Mouse (Mus musculus): ENCODE data around the gene Ankrd65. TPM values are rescaled to one million over a fixed set of nuclear protein-coding genes. Genes with fewer than 3 reads are reported as not detected.
"Not testable (repeated sequence)": the region's sequence is repeated elsewhere in the genome, so short reads cannot be mapped to it uniquely, and the experiment has no call there.

Gene Ankrd65
- polyA plus RNA-seq, 1 experiment from 2014 or later: 0.71 TPM

GRCm38 (mm10) chr4:155775855-155776254 lies 14.4 kb upstream of the Ankrd65 start:
- Histone ChIP-seq H3K27ac (replicated peaks) (peak overlapping the region; percentile 83), H3K9me3 (replicated peaks) (no peaks in the 10 kb centered on the region), H3K4me2 (replicated peaks) (no peak overlapping the region), H3K27me3 (peaks cover 4% of the 10 kb centered on the region; the same call in 1 of the 2 replicates), H3K36me3 (no peaks in the 10 kb centered on the region), H3K4me1 (peaks cover 48% of the 10 kb centered on the region), H3K9ac (no peak overlapping the region), H3K4me3 (replicated peaks) (no peak overlapping the region)
- WGBS: 76% methylated on average over 3 of the region's 3 CpGs
- ATAC-seq (ENCODE audit: insufficient number of reproducible peaks, low FRiP score, low TSS enrichment, low read depth): no peak

GRCm38 (mm10) chr4:155776704-155777335 lies 13.4 kb upstream of the Ankrd65 start:
- Histone ChIP-seq H3K9ac (no peak overlapping the region), H3K4me1 (peaks cover 49% of the 10 kb centered on the region), H3K4me3 (replicated peaks) (no peak overlapping the region), H3K27me3 (peaks cover 4% of the 10 kb centered on the region; the same call in 1 of the 2 replicates), H3K36me3 (no peaks in the 10 kb centered on the region), H3K9me3 (replicated peaks) (no peaks in the 10 kb centered on the region), H3K27ac (replicated peaks) (no peak overlapping the region), H3K4me2 (replicated peaks) (no peak overlapping the region)
- no peak for ATAC-seq (ENCODE audit: insufficient number of reproducible peaks, low FRiP score, low TSS enrichment, low read depth)
- WGBS: 29% methylated on average over 2 of the region's 2 CpGs

- WGBS: 64% methylated on average over 2 of the region's 2 CpGs
- no peak overlapping the region for H3K9ac ChIP-seq
- H3K4me2 ChIP-seq (replicated peaks): no peak overlapping the region
- ATAC-seq (ENCODE audit: insufficient number of reproducible peaks, low FRiP score, low TSS enrichment, low read depth): no peak
- H3K36me3 ChIP-seq: no peaks in the 10 kb centered on the region
- peaks cover 49% of the 10 kb centered on the region for H3K4me1 ChIP-seq
- no peak overlapping the region for H3K4me3 ChIP-seq (replicated peaks)
- H3K27me3 ChIP-seq: peaks cover 4% of the 10 kb centered on the region; the same call in 1 of the 2 replicates
- no peak overlapping the region for H3K27ac ChIP-seq (replicated peaks)
- H3K9me3 ChIP-seq (replicated peaks): no peaks in the 10 kb centered on the region
These were observed 12.4 kb upstream of the Ankrd65 start for GRCm38 (mm10) chr4:155777816-155778215.

- no peak for ATAC-seq (ENCODE audit: insufficient number of reproducible peaks, low FRiP score, low TSS enrichment, low read depth)
- H3K9me3 ChIP-seq (replicated peaks): no peaks in the 10 kb centered on the region
- H3K4me2 ChIP-seq (replicated peaks): no peak overlapping the region
- no peak overlapping the region for H3K27ac ChIP-seq (replicated peaks)
- no peaks in the 10 kb centered on the region for H3K27me3 ChIP-seq
- no peak overlapping the region for H3K9ac ChIP-seq
- 82% methylated on average over 4 of the region's 4 CpGs for WGBS
- H3K4me1 ChIP-seq: peaks cover 44% of the 10 kb centered on the region
- H3K36me3 ChIP-seq: no peaks in the 10 kb centered on the region
- no peak overlapping the region for H3K4me3 ChIP-seq (replicated peaks)
These were observed 10.7 kb upstream of the Ankrd65 start for GRCm38 (mm10) chr4:155779498-155779897.

GRCm38 (mm10) chr4:155780895-155781294 lies 9.3 kb upstream of the Ankrd65 start:
- peak; percentile 56 for ATAC-seq (ENCODE audit: insufficient number of reproducible peaks, low FRiP score, low TSS enrichment, low read depth)
- H3K36me3 ChIP-seq: no peaks in the 10 kb centered on the region

GRCm38 (mm10) chr4:155783486-155784080 lies 6.7 kb upstream of the Ankrd65 start:
- Histone ChIP-seq H3K9ac (no peak overlapping the region), H3K4me2 (replicated peaks) (peak overlapping the region; percentile 78), H3K4me3 (replicated peaks) (peak overlapping the region; percentile 67), H3K36me3 (no peaks in the 10 kb centered on the region), H3K27me3 (no peaks in the 10 kb centered on the region), H3K4me1 (peaks cover 17% of the 10 kb centered on the region), H3K9me3 (replicated peaks) (no peaks in the 10 kb centered on the region), H3K27ac (replicated peaks) (peak overlapping the region; percentile 82; the same call in 1 of the 2 replicates)
- no peak for ATAC-seq (ENCODE audit: insufficient number of reproducible peaks, low FRiP score, low TSS enrichment, low read depth)
- WGBS: 33% methylated on average over 16 of the region's 16 CpGs

More at GRCm38 (mm10) chr4:155780895-155781294, 9.3 kb upstream of the Ankrd65 start:
- H3K4me1 ChIP-seq: peaks cover 33% of the 10 kb centered on the region
- H3K27ac ChIP-seq (replicated peaks): peak overlapping the region; percentile 60; the same call in 1 of the 2 replicates
- no peaks in the 10 kb centered on the region for H3K27me3 ChIP-seq
- no peak overlapping the region for H3K4me3 ChIP-seq (replicated peaks)
- H3K9me3 ChIP-seq (replicated peaks): no peaks in the 10 kb centered on the region
- WGBS: 29% methylated on average over 6 of the region's 6 CpGs
- no peak overlapping the region for H3K9ac ChIP-seq
- no peak overlapping the region for H3K4me2 ChIP-seq (replicated peaks)

GRCm38 (mm10) chr4:155784081-155784701 lies 6.0 kb upstream of the Ankrd65 start:
- H3K36me3 ChIP-seq: no peaks in the 10 kb centered on the region
- H3K27ac ChIP-seq (replicated peaks): peak overlapping the region; percentile 82
- no peaks in the 10 kb centered on the region for H3K27me3 ChIP-seq
- peak; percentile 80 for ATAC-seq (ENCODE audit: insufficient number of reproducible peaks, low FRiP score, low TSS enrichment, low read depth)
- H3K4me2 ChIP-seq (replicated peaks): peak overlapping the region; percentile 78
- peak overlapping the region; percentile 67 for H3K4me3 ChIP-seq (replicated peaks)
- under 1% methylated on average over 52 of the region's 52 CpGs for WGBS
- H3K9me3 ChIP-seq (replicated peaks): no peaks in the 10 kb centered on the region
- peaks cover 17% of the 10 kb centered on the region for H3K4me1 ChIP-seq
- H3K9ac ChIP-seq: peak overlapping the region; percentile 60

- Histone ChIP-seq H3K4me3 (replicated peaks) (0 out of 2 replicates have a peak overlapping the region, but pooled peaks have one; percentile 8), H3K9ac (no peak overlapping the region), H3K36me3 (no peaks in the 10 kb centered on the region), H3K4me1 (peaks cover 17% of the 10 kb centered on the region), H3K4me2 (replicated peaks) (no peak overlapping the region), H3K27ac (replicated peaks) (0 out of 2 replicates have a peak overlapping the region, but pooled peaks have one; percentile 7), H3K9me3 (replicated peaks) (no peaks in the 10 kb centered on the region), H3K27me3 (no peaks in the 10 kb centered on the region)
- no peak for ATAC-seq (ENCODE audit: insufficient number of reproducible peaks, low FRiP score, low TSS enrichment, low read depth)
- WGBS: 82% methylated on average over 10 of the region's 10 CpGs
These were observed 5.0 kb upstream of the Ankrd65 start for GRCm38 (mm10) chr4:155785246-155785645.

GRCm38 (mm10) chr4:155785819-155786218 lies 4.4 kb upstream of the Ankrd65 start, which contains the start of gene Tmem88b:
Gene Tmem88b, minus strand, starts transcription at chr4:155785874.
- no peaks in the 10 kb centered on the region for H3K27me3 ChIP-seq
- peak within 1 kb of the TSS; percentile 78 for H3K4me2 ChIP-seq (replicated peaks)
- peak within 1 kb of the TSS; percentile 67 for H3K4me3 ChIP-seq (replicated peaks)
- H3K9ac ChIP-seq: no peak within 1 kb of the TSS
- 0 out of 2 replicates have a peak within 1 kb of the TSS, but pooled peaks have one; percentile 7 for H3K27ac ChIP-seq (replicated peaks)
- WGBS: 56% methylated on average over 5 of the region's 5 CpGs
- peaks cover 15% of the 10 kb centered on the region for H3K4me1 ChIP-seq
- no peaks in the 10 kb centered on the region for H3K9me3 ChIP-seq (replicated peaks)
- H3K36me3 ChIP-seq: no peaks in the 10 kb centered on the region
- ATAC-seq (ENCODE audit: insufficient number of reproducible peaks, low FRiP score, low TSS enrichment, low read depth): no peak

GRCm38 (mm10) chr4:155788300-155788699 lies 1.9 kb upstream of the Ankrd65 start:
- no peaks in the 10 kb centered on the region for H3K9me3 ChIP-seq (replicated peaks)
- H3K4me1 ChIP-seq: peaks cover 12% of the 10 kb centered on the region
- H3K36me3 ChIP-seq: no peaks in the 10 kb centered on the region
- no peak overlapping the region for H3K27ac ChIP-seq (replicated peaks)
- no peak overlapping the region for H3K4me2 ChIP-seq (replicated peaks)
- H3K27me3 ChIP-seq: no peaks in the 10 kb centered on the region
- no peak overlapping the region for H3K9ac ChIP-seq
- H3K4me3 ChIP-seq (replicated peaks): no peak overlapping the region
- WGBS: 72% methylated on average over 3 of the region's 3 CpGs
- no peak for ATAC-seq (ENCODE audit: insufficient number of reproducible peaks, low FRiP score, low TSS enrichment, low read depth)

GRCm38 (mm10) chr4:155788833-155789232 lies 1.4 kb upstream of the Ankrd65 start:
- not testable (repeated sequence) for H3K36me3 ChIP-seq; H3K4me1 ChIP-seq; H3K27me3 ChIP-seq; ATAC-seq (ENCODE audit: insufficient number of reproducible peaks, low FRiP score, low TSS enrichment, low read depth); H3K27ac ChIP-seq (replicated peaks); H3K4me3 ChIP-seq (replicated peaks); H3K4me2 ChIP-seq (replicated peaks); H3K9ac ChIP-seq; H3K9me3 ChIP-seq (replicated peaks)
- WGBS: 78% methylated on average over 4 of the region's 4 CpGs

All from embryonic facial prominence, embryonic 15.5 days (tissue).